Mouse (Mus musculus): ENCODE results near the gene Ctsd.

- TF ChIP-seq CTCF (conservative IDR thresholded peaks at IDR 0.05 in 1 of 2, IDR thresholded peaks at IDR 0.05 in 1 of 2; ENCODE audit: low read depth in 2 of 2, low read length in 2 of 2): no peak
- TF ChIP-seq POLR2A (IDR thresholded peaks at IDR 0.05; ENCODE audit: low read depth, low read length): no peak
- TF ChIP-seq MAFK (IDR thresholded peaks at IDR 0.05; ENCODE audit: insufficient replicate concordance, low read length): no peak
- no peak for TF ChIP-seq IRF4 (IDR thresholded peaks at IDR 0.05; ENCODE audit: low read depth, low read length)
- no peak for TF ChIP-seq ZNF384 (IDR thresholded peaks at IDR 0.05; ENCODE audit: low read depth, low read length)
- TF ChIP-seq USF2 (conservative IDR thresholded peaks at IDR 0.05; ENCODE audit: low read depth, low read length): no peak
- no peak for TF ChIP-seq CHD1 (IDR thresholded peaks at IDR 0.05; ENCODE audit: low read depth, low read length)
- no peak for TF ChIP-seq USF1 (IDR thresholded peaks at IDR 0.05; ENCODE audit: low read depth, low read length)
- no peak for TF ChIP-seq SMC3 (IDR thresholded peaks at IDR 0.05; ENCODE audit: low read depth, low read length)
- no peak for TF ChIP-seq MAX (IDR thresholded peaks at IDR 0.05; ENCODE audit: low read length)
- no peak for TF ChIP-seq MYC (IDR thresholded peaks at IDR 0.05; ENCODE audit: low read depth, low read length)
These were observed 3.3 kb upstream of the Ctsd start for GRCm38 (mm10) chr7:142391108-142391507.

Measured in CH12.LX (cell line).